Mouse (Mus musculus) A20 (cell line): ENCODE measurements around the gene Zfp981.
"Not testable (repeated sequence)": the region's sequence is repeated elsewhere in the genome, so short reads cannot be mapped to it uniquely, and the experiment has no call there.

Experiments
- DNase-seq: peaks from one replicate; pipeline ENCODE4 v3.0.0-alpha.2; 2011; ENCODE audit warnings: low read depth, low spot score

The Zfp981 gene

GRCm38 (mm10) chr4:146485183-146485939, 16.5 kb upstream of the Zfp981 start:
- DNase-seq, result not testable (repeated sequence)

GRCm38 (mm10) chr4:146486753-146487152, 15.1 kb upstream of the Zfp981 start:
- DNase-seq, result not testable (repeated sequence)

GRCm38 (mm10) chr4:146489196-146489595, 12.6 kb upstream of the Zfp981 start:
- not testable (repeated sequence) for DNase-seq

GRCm38 (mm10) chr4:146491993-146492392, 9.8 kb upstream of the Zfp981 start:
- DNase-seq, result not testable (repeated sequence)

GRCm38 (mm10) chr4:146492439-146492838, 9.4 kb upstream of the Zfp981 start:
- no peak for DNase-seq

- no peak for DNase-seq
These were observed 9.0 kb upstream of the Zfp981 start for GRCm38 (mm10) chr4:146492851-146493250.

- DNase-seq, result not testable (repeated sequence)
These were observed 8.4 kb upstream of the Zfp981 start for GRCm38 (mm10) chr4:146493319-146493907.

GRCm38 (mm10) chr4:146494980-146495379, 6.8 kb upstream of the Zfp981 start:
- DNase-seq, result no peak

- DNase-seq, result not testable (repeated sequence)
These were observed 4.0 kb upstream of the Zfp981 start for GRCm38 (mm10) chr4:146497695-146498275.

GRCm38 (mm10) chr4:146509029-146509428, 7.2 kb downstream of the Zfp981 start:
- DNase-seq, result not testable (repeated sequence)

- not testable (repeated sequence) for DNase-seq
These were observed 10.0 kb downstream of the Zfp981 start for GRCm38 (mm10) chr4:146511871-146512270.

GRCm38 (mm10) chr4:146516474-146516873, 14.6 kb downstream of the Zfp981 start:
- DNase-seq, result no peak

- not testable (repeated sequence) for DNase-seq
These were observed 15.3 kb downstream of the Zfp981 start for GRCm38 (mm10) chr4:146517150-146517549.

- no peak for DNase-seq
These were observed 18.9 kb downstream of the Zfp981 start for GRCm38 (mm10) chr4:146520723-146521122.

GRCm38 (mm10) chr4:146534574-146534973, 32.7 kb downstream of the Zfp981 start:
- no peak for DNase-seq

GRCm38 (mm10) chr4:146535883-146536282, 34.1 kb downstream of the Zfp981 start:
- DNase-seq, result no peak

GRCm38 (mm10) chr4:146579905-146580873, 78.4 kb downstream of the Zfp981 start:
- not testable (repeated sequence) for DNase-seq
